Mouse (Mus musculus) erythroblast, embryonic 14.5 days (primary cell): ENCODE results near the gene Map1lc3a. TPM values are rescaled to one million over a fixed set of nuclear protein-coding genes. Genes with fewer than 3 reads are reported as not detected.

Source experiments
- H3K27me3 ChIP-seq: 2 replicates; pipeline ENCODE4 v1.6.1; 2012; ENCODE audit warnings: inconsistent platforms; ENCODE audit not compliant: control insufficient read depth
- H3K36me3 ChIP-seq: 2 replicates; pipeline ENCODE4 v1.6.1; 2012; ENCODE audit warnings: mild to moderate bottlenecking, inconsistent platforms; ENCODE audit not compliant: control insufficient read depth
- H3K4me1 ChIP-seq: 2 replicates; pipeline ENCODE4 v1.6.1; 2012; ENCODE audit warnings: inconsistent platforms; ENCODE audit not compliant: control insufficient read depth
- H3K4me3 ChIP-seq: replicated peaks from 2 replicates; pipeline ENCODE3; 2012; ENCODE audit warnings: moderate library complexity, mild to moderate bottlenecking, inconsistent platforms
- H3K9me3 ChIP-seq: 2 replicates; pipeline ENCODE4 v1.6.1; 2012; ENCODE audit warnings: low read length, inconsistent platforms, mixed read lengths; ENCODE audit not compliant: control insufficient read depth
- GATA1 ChIP-seq: IDR thresholded peaks from 2 replicates; pipeline ENCODE4 v1.6.1; 2012; ENCODE audit warnings: low read length, inconsistent platforms, mixed read lengths
- TAL1 ChIP-seq: IDR thresholded peaks from 3 replicates; pipeline ENCODE4 v1.6.1; 2012; ENCODE audit warnings: low read length, inconsistent platforms, mixed read lengths
- polyA plus RNA-seq: library from polyadenylated mRNA; stranded (reverse); fragments of >175 nt; gene quantifications from 2 replicates; pipeline ENCODE4 v1.2.3, GENCODE M21; 2012

Map1lc3a gene
- polyA plus RNA-seq, 1 experiment: 7.8 TPM

DNA sequence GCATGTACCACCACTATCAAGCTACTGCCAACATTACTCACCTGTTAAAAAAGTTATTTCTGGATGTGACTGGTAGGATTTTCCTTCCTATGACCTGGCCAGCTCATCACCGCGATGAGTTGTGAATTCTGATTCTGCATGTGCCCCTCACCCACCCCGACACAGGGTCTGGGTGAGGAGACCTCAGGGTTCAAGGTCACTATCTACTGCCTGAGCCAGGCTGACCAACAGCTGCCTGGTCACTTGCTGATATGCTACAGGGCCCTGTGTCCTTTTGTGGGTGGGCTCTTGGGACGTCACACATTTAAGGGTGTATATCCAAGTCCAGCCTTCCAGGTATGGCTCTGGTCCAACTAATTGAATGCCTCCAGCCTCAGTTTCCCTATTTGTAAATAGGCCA is 3.1 kb downstream of the Map1lc3a start:
- Histone ChIP-seq H3K27me3 (no peaks in the 10 kb centered on the region; the same call in 1 of the 2 replicates), H3K4me3 (no peak overlapping the region), H3K4me1 (peaks cover 24% of the 10 kb centered on the region), H3K36me3 (peaks cover 20% of the 10 kb centered on the region), H3K9me3 (no peaks in the 10 kb centered on the region)
- TF ChIP-seq GATA1: no peak
- no peak for TF ChIP-seq TAL1

DNA sequence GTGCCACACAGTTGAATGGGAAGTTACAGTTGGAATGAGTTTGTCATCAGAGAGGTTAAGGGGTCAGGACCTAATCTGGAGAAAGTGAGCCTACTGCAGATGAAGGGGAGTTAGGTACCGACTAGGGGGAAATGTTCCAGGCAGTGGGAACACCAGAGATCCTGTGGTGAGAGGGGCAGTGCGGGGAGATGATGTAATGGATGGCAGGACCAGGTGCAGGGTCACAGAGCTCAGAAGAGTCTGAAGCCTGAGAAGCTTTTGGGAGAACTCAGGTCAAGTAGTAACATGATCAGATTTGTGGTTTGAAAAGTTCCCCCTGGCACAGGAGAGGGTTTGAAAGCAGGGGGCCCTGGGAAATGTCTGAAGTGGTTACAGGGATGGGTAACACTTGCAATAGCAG is 4.0 kb downstream of the Map1lc3a start:
- H3K36me3 ChIP-seq: peaks cover 26% of the 10 kb centered on the region
- TF ChIP-seq GATA1 (no peak), TAL1 (no peak)
- H3K4me3 ChIP-seq: no peak overlapping the region
- peaks cover 24% of the 10 kb centered on the region for H3K4me1 ChIP-seq
- no peaks in the 10 kb centered on the region for H3K9me3 ChIP-seq
- H3K27me3 ChIP-seq: no peaks in the 10 kb centered on the region; the same call in 1 of the 2 replicates

DNA sequence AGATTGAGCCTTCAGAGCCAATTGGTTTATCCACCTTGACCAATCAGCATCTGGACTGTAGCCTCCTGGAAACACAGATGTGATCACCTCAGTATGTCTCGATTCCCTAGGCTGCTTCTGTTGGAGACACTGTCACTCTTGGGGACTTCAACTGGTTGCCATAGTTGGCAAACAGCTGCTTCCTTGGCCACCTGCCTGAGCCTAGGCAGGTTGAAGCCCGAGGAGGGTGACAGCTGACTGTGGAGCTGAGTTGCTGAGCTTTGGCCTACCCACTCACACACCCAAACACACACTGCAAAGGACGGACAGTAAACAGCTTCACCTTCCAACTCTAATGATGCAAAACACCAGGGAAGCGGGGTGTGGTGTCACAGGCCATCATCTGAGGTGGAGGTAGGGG is 7.7 kb downstream of the Map1lc3a start:
- Histone ChIP-seq H3K4me1 (peaks cover 13% of the 10 kb centered on the region), H3K36me3 (peaks cover 23% of the 10 kb centered on the region), H3K27me3 (no peaks in the 10 kb centered on the region), H3K9me3 (no peaks in the 10 kb centered on the region), H3K4me3 (no peak overlapping the region)
- TF ChIP-seq GATA1 (no peak), TAL1 (no peak)

DNA sequence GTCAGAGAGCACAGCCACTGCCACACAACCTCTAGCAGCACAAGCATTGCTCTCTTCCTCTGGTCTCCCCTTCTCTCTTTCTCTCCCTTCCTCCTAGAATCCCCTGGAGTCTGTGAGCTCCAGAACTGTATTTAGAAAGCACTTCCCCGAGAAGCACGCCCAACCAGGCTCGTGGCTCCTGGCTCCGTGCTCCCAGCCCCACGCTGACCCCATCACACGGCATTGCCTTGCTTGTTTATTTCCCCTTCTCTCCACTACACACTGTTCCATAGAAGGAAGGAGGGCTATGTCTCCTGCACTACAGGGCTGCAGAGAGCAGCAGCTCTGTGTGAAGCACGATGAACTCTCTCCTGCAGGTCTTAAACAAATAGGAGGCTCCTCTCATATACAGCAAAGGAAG is 8.6 kb downstream of the Map1lc3a start:
- peaks cover 13% of the 10 kb centered on the region for H3K4me1 ChIP-seq
- no peaks in the 10 kb centered on the region for H3K27me3 ChIP-seq
- no peaks in the 10 kb centered on the region for H3K9me3 ChIP-seq
- H3K36me3 ChIP-seq: peaks cover 24% of the 10 kb centered on the region
- TF ChIP-seq GATA1 (no peak), TAL1 (no peak)
- H3K4me3 ChIP-seq: no peak overlapping the region

DNA sequence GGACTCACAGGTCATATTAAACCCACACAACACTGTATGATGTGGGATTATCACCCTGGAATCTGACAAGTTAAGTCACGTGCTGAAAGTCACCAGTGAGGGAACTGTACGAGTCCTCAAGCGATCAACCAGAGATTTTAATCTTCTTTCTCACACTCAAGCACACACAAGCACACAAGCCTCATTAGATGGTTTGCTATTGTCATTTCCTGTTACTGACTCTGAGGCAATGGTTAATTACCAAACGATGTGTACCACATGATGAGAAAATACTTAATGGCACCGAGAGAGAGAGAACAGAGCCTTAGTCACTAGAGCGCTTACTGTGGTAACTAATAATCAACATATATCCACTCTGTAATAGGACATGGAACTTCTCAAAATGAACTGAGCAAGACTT is 9.6 kb downstream of the Map1lc3a start:
- peaks cover 26% of the 10 kb centered on the region for H3K36me3 ChIP-seq

DNA sequence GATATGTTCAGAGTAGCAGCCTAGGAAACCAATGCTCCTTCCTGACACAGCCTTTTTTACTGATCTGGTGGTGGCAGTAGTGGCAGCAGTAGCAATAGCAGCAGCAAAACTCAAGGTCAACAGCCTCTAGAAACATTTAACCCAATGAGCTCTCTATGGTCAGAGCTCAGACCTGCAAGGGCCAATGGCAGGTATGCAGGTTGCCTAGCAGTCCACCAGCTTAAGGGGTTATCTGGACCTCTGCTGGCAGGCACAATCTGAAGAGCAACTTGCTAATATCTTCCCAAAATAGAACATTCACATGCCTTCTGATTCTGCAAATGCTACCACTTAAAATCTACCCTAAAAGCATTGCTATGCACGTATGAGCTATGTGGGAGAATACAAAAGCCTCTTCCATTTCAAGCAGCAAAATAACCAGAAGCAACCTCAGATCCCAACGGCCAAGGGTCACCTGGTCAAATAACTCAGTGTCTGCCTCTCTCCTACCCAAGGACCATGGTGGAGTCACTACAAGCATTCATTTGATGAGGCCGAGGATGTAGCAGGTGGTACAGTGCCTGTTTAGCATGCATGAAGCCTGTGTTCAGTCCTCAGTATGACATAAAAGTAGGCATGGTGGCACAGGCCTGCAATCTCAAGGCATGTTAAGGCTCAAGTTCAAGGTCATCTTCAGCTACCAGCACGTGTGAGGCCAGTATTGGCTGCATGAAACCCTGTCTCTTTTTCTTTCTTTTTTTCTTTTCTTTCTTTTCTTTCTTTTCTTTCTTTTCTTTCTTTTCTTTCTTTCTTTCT is 11.6 kb downstream of the Map1lc3a start:
- TF ChIP-seq GATA1: no peak
- no peak for TF ChIP-seq TAL1
- no peaks in the 10 kb centered on the region for H3K27me3 ChIP-seq
- H3K36me3 ChIP-seq: peaks cover 35% of the 10 kb centered on the region

More for the DNA sequence above, 9.6 kb downstream of the Map1lc3a start:
- peaks cover 13% of the 10 kb centered on the region for H3K4me1 ChIP-seq
- H3K27me3 ChIP-seq: no peaks in the 10 kb centered on the region
- TF ChIP-seq GATA1: no peak
- TF ChIP-seq TAL1: no peak
- no peak overlapping the region for H3K4me3 ChIP-seq
- H3K9me3 ChIP-seq: no peaks in the 10 kb centered on the region

DNA sequence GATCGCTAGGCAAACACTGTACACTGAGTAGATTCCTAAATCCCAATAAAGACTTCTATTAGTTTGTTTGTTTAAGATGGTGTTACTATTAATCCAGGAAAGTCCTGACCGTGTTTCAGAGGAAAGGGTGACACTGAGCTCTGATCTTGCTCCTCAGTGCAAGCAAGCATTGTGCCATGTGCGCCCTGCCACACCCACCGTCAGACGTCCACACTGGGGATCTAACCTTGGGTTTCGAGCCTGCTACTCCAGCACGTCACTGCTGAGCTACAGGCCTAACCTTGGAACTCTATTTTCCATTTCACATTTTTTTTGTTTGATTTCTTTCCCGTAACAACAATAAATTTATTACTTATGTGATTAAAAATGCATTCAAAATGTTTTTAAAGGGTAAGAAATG is 14.0 kb downstream of the Map1lc3a start:
- Histone ChIP-seq H3K4me3 (no peak overlapping the region), H3K27me3 (no peaks in the 10 kb centered on the region), H3K9me3 (no peaks in the 10 kb centered on the region), H3K36me3 (peaks cover 28% of the 10 kb centered on the region), H3K4me1 (peaks cover 13% of the 10 kb centered on the region)
- TF ChIP-seq GATA1 (no peak), TAL1 (no peak)

More for the DNA sequence above, 11.6 kb downstream of the Map1lc3a start:
- H3K9me3 ChIP-seq: no peaks in the 10 kb centered on the region
- no peak overlapping the region for H3K4me3 ChIP-seq
- peaks cover 13% of the 10 kb centered on the region for H3K4me1 ChIP-seq

DNA sequence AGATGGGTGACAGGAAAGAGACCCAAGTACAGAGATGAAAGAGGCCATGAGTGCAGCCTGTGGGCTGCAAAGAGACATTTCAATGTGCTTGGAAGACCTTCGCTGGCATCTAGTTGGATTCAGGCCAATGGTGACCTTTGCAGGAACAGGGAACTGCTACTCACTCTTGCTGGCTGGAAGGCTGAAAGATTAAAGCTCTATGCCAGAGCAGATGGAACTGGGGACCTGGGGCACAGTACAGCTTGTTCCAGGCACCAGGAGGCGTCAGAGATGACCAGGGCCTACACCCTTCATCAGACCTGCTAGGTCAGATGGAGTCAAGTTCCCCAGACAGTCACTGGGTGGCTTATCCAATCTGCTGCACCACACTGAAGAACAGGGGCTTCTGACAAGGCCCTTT is 17.3 kb downstream of the Map1lc3a start:
- no peaks in the 10 kb centered on the region for H3K4me1 ChIP-seq
- H3K27me3 ChIP-seq: no peaks in the 10 kb centered on the region
- H3K9me3 ChIP-seq: no peaks in the 10 kb centered on the region
- H3K36me3 ChIP-seq: peaks cover 52% of the 10 kb centered on the region
- H3K4me3 ChIP-seq: no peak overlapping the region
- TF ChIP-seq TAL1 (no peak), GATA1 (no peak)

DNA sequence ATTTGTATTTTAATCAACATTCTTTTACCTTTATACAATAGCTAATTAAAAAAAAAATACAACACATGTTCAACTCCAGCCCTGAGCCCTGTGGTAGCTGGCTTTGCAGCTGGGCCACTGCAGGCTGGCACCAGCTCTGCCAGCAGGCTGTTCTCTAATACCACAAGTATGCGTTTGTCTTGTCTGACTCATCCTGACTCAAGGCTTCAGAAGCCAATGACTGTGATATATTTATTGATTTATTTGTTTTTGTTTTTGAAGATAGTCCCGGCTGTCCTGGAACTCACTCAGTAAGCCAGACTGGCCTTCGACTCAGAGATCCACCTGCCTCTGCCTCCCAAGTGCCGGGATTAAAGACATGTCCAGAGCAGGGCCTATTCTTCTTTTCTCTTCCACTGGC is 17.8 kb downstream of the Map1lc3a start:
- Histone ChIP-seq H3K4me1 (no peaks in the 10 kb centered on the region), H3K4me3 (no peak overlapping the region), H3K9me3 (no peaks in the 10 kb centered on the region), H3K27me3 (no peaks in the 10 kb centered on the region), H3K36me3 (peaks cover 58% of the 10 kb centered on the region)
- TF ChIP-seq TAL1: no peak
- no peak for TF ChIP-seq GATA1

DNA sequence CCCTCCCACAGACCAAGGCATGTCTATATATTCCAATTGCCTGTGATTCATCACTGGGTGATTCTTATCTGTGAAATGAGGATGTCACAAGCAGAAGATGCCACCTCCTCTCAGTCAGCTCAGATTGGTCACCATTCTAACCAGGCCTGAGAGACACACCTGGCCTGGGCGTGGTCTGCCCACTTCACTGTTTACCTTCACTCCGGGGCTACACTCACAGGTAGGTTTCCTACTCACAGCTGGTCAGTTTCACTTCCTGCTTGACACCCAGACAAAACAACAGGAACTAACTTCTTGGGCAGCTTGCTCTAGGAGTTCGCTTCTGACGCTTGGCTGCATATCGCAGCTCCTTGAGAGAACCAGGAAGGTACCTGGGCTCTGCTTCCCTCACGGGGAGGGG is 19.4 kb downstream of the Map1lc3a start:
- H3K4me3 ChIP-seq: no peak overlapping the region
- no peaks in the 10 kb centered on the region for H3K4me1 ChIP-seq
- no peak for TF ChIP-seq GATA1
- no peak for TF ChIP-seq TAL1
- H3K27me3 ChIP-seq: no peaks in the 10 kb centered on the region
- peaks cover 55% of the 10 kb centered on the region for H3K36me3 ChIP-seq
- H3K9me3 ChIP-seq: no peaks in the 10 kb centered on the region
